Mouse (Mus musculus): ENCODE results near the gene Nedd4.
A peak's percentile ranks its signal among the peaks of the same experiment; 100 is the strongest.

The Nedd4 gene

GRCm38 (mm10) chr9:72795243-72795642, 133.1 kb downstream of the Nedd4 start:
- DNase-seq (ENCODE audit: low spot score) = no peak

GRCm38 (mm10) chr9:72797136-72797621, 135.0 kb downstream of the Nedd4 start:
- peak; percentile 69 for DNase-seq (ENCODE audit: low spot score)
